Mouse (Mus musculus) Patski (cell line): ENCODE data around the gene Pfkfb1. TPM values are rescaled to one million over a fixed set of nuclear protein-coding genes. Genes with fewer than 3 reads are reported as not detected.

Experiments
- ATAC-seq: fragments of 100-300 bp; one replicate; pipeline ENCODE4 v1.8.0; 2021
- CTCF ChIA-PET: fragments of 350-600 bp; sonication (Branson Sonifier 250); formaldehyde crosslinking; loops from one replicate; lab custom pipeline; 2022; ENCODE audit warnings: inconsistent platforms; lab: Charles Lee
- POLR2A ChIA-PET: fragments of 350-600 bp; sonication (Branson Sonifier 250); formaldehyde crosslinking; loops from one replicate; lab custom pipeline; 2022; ENCODE audit warnings: antibody characterized with exemption, inconsistent platforms; lab: Charles Lee
- DNase-seq: peaks from one replicate; pipeline ENCODE4 v3.0.0-alpha.2; 2011; ENCODE audit warnings: low read depth, low spot score
- H3K27me3 ChIP-seq: fragments of 371-371 bp; one replicate; pipeline ENCODE4 v1.5.1; 2021
- CTCF ChIP-seq: fragments of 100-300 bp; IDR thresholded peaks from one replicate; pipeline ENCODE4 v1.5.1; 2021
- in situ Hi-C: fragments of 300-500 bp; cut with MboI; formaldehyde crosslinking; loops from 3 replicates; pipeline ENCODE4 v1.11.1; 2018; ENCODE audit warnings: low pct_unique_long_range_greater_than_20kb, mixed read lengths
- polyA plus RNA-seq: library from polyadenylated mRNA; unstranded; gene quantifications from one replicate; pipeline ENCODE4 v1.2.3, GENCODE M21; 2021

Pfkfb1 gene
- polyA plus RNA-seq, 1 experiment from 2014 or later = 4.3 TPM

- no peak for DNase-seq
- TF ChIP-seq CTCF = no peak
- in situ Hi-C loops = no loop called here
- ChIA-PET POLR2A (interaction anchor here (0.5 kb wide), 1 partner anchor 37 kb away, joined by 3 read pairs; no protein-coding TSS in a partner anchor), CTCF (no interaction called here)
- peaks cover 43% of the 10 kb centered on the region for H3K27me3 ChIP-seq
- ATAC-seq = no peak
These were observed 89.5 kb downstream of the Pfkfb1 start for GRCm38 (mm10) chrX:150677505-150677904.

Other genes starting within 250 kb of the Pfkfb1 start
- gene Tmem29, start 129.1 kb upstream of the Pfkfb1 start, polyA plus RNA-seq = 37.9 TPM
- gene Alas2, start 40.9 kb upstream of the Pfkfb1 start, polyA plus RNA-seq = 0.47 TPM
- 12.3 TPM for gene Apex2, start 1.6 kb downstream of the Pfkfb1 start, polyA plus RNA-seq
- 0.44 TPM for gene Tro, start 69.4 kb downstream of the Pfkfb1 start, polyA plus RNA-seq
- gene Maged2, start 226.1 kb downstream of the Pfkfb1 start, polyA plus RNA-seq = 105 TPM